Mouse (Mus musculus) ovary, adult 18-20 months (tissue): ENCODE data around the gene Zbtb49.

Experiments
- DNase-seq: peaks from one replicate; pipeline ENCODE4 v3.0.0; 2022; ENCODE audit warnings: low spot score, mixed read lengths

Zbtb49 gene

GRCm38 (mm10) chr5:38195941-38196340 lies 24.3 kb downstream of the Zbtb49 start:
- no peak for DNase-seq

- no peak for DNase-seq
Measured at GRCm38 (mm10) chr5:38194946-38195345, 25.3 kb downstream of the Zbtb49 start.

GRCm38 (mm10) chr5:38190907-38191306 lies 29.4 kb downstream of the Zbtb49 start:
- no peak for DNase-seq

GRCm38 (mm10) chr5:38187006-38187405 lies 33.3 kb downstream of the Zbtb49 start:
- no peak for DNase-seq

GRCm38 (mm10) chr5:38184688-38185285 lies 35.5 kb downstream of the Zbtb49 start:
- DNase-seq, result no peak

- DNase-seq, result no peak
Measured at GRCm38 (mm10) chr5:38174256-38174912, 45.9 kb downstream of the Zbtb49 start.

- no peak for DNase-seq
Measured at GRCm38 (mm10) chr5:38173766-38174165, 46.5 kb downstream of the Zbtb49 start.

- no peak for DNase-seq
Measured at GRCm38 (mm10) chr5:38168497-38168896, 51.8 kb downstream of the Zbtb49 start.

DNA sequence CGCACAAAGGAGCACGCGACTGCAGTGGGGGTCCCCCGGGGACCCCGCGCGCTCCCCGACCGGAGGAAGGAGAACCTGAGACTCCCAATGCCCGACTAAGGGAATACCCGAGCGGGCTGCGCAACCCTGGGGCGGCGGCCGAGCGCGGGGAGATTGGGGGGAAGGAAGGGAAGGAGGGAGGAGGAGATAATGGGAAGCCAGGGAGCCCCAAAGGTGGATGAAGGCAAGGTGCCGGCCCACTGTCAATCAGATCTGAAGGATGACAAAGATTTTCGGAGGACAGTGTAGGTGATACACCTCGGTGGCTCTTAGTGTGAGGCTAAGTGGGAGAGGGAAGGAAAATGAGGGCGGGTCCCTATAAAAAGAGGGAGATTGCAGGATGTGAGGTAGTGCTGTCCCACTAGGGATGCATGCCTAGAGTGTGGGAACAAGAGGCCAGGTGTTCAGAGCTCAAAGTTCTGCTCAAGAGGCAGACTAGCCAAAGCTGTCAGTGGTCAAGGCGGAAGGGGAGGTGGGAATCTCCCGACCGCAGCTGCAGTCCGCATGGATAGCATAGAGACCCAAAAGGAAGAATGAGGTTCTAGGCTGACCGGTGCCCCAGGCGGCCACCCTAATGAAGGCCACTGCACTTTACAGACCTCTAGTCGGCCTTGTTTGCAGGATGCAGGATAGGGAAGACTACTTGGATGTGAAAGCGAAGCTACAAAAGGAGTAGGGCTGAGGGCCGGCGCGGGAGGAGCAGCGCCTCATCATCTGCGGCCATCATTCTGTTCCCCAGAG lies 60.4 kb downstream of the Zbtb49 start, which contains the start of gene Nsg1:
TSS of gene Nsg1 (minus strand) at position 274 of the 780 bp plus-strand sequence.
- no peak for DNase-seq

DNA sequence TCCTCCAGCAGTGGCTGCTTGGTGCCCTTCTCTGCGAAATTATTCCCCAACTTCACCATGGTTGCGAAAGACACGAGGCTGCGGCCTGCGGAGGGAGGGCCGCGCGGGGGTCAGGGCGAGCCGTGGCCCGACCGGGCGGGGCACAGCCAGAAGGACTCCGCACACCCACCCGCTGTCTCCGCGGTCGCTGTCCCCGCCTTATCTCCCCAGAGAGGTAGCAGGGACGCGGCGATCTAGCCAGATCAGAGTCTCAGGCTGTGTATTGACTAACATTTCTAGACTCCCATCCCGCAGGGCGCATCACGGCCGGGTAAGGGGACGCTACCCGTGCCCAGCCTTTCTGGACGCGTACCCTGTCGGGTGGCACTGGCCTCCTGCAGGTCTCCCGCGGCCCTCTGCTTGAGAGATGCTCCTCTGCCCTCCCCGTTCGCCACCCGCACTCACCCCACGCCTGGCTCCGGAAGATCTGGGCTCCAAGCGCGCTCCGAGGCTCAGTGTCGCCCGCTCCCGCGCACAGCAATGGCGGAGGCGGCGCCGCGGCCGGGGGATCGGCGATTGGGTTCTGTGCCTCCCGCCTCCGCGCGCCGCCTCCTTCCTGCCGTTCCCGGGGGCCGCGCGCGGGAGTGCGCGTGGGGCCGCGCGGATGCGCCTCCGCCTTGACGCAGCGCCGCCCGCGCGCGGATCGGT lies 61.2 kb downstream of the Zbtb49 start:
- peak; percentile 31 for DNase-seq

DNA sequence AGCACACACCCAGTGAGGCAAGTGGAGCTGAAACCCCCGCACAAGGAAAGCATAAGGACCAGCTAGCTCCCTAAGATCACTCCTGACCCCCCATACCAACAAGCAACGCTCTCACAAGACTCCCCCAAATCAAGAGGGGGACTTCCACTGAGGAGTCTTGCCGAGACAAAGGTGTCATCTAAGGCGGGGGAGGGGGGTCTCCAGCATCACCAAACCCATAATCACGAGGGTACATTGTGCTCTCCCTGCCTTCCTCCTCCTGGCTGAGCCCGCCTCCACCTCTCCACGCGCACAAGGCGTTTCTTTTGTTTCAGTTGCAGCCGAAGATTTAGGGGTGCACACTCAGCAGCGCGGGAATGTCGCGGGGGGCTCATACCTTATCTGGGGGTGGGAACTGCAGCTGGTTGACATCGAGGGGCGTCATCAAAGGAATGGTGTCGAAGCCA lies 61.7 kb downstream of the Zbtb49 start:
- no peak for DNase-seq

GRCm38 (mm10) chr5:38157481-38158020 lies 62.7 kb downstream of the Zbtb49 start:
- DNase-seq, result no peak

DNA sequence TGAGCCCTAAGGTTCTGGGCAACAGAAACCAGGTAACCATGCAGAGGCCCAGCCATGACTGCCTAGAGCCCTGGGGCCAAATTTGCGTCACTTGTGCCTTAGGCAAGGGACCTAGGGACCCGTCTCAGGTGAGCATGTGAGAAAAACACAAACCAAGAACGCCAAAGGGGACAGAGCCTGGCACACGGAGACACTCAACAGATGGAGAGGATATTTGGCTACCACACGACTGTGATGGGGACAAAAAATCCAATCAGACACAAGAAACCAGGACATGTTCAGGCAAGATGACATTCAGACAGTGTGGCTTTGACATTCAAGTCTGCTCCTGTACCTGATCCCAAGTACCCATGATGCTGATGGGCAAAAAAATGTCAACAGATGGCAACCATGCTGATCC lies 66.6 kb downstream of the Zbtb49 start:
- DNase-seq, result no peak

- no peak for DNase-seq
Measured at GRCm38 (mm10) chr5:38152201-38153108, 67.8 kb downstream of the Zbtb49 start.

GRCm38 (mm10) chr5:38151264-38151663 lies 69.0 kb downstream of the Zbtb49 start:
- no peak for DNase-seq

DNA sequence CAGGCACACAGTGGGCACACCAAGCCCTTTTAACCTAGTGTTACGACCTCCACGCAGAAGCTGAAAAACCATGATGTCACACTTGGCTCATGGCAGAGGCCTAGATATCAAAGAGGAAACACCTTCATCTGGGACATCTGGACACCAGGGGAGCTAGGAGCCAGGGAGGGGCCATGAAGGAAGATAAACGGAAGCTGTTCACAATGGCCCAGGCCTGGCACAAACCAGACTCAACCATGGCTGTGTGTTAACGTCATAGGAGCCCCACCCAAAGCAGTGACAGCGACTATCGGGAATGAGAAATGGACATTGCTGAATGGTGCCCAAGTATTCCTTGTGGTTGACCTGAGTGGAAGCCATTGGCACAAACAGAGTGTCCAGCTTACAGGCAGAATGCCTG lies 73.7 kb downstream of the Zbtb49 start:
- no peak for DNase-seq

- no peak for DNase-seq
Measured at GRCm38 (mm10) chr5:38140893-38141292, 79.4 kb downstream of the Zbtb49 start.
